Mouse (Mus musculus): ENCODE results near the gene Ccpg1.

The Ccpg1 gene

DNA sequence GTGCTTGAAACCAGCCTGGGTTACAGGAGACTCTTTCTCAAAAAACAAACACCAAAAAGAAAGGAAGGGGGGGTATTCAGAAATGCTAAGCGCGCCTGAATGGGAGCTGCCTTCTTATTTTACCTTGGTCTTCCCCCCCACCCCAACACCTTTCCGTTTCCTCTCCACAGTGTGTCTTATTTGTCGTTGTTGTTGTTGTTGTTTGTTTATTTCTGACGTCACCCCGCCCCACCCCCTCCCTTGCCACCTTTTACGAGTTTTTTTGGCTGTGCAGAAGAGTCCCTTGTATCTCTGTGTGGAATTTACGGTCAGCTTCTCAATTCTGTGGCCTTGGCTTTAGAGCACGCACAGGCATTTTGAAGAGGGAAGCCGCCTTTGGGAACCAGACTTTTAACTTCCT is 60.5 kb downstream of the Ccpg1 start:
- no peak for DNase-seq (ENCODE audit: low spot score)

DNA sequence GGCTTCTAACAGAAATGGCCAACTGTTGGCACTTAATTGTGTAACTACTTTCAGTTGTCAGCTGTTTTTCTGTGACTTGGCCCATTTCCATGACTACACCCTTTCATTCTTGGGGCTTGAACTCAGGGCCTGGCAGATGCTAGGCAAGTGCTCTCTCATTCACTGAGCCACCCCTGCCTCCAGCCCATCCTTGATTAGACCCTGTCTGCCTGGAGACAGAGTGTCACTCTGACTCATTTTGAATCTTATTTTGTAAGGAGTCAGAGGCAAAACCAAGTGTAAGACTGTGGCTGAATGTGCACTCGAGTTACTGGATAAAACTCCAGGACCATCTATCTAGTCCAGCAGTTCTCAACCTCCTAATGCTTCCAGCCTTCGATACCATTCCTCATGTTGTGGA is 62.7 kb downstream of the Ccpg1 start:
- no peak for DNase-seq (ENCODE audit: low spot score)

DNA sequence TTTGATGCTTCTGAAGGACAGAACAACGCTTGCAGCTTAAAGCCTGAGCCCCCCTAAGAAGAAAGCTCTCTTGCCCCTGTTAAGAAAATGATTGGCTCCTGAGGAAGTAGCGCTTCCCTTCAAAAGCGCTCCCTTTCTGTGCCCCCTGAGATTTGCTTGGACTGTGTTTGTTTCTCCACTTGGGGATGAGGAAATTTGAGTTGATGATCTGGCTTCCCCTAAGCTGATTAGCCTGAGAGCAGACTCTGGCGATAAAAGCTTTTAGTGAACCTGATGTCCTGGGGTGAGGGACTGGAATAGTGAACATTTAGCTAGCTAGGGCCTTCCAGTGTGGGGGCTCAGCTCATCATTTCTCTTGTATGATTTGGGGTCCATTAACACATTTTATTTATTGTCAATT is 63.7 kb downstream of the Ccpg1 start:
- DNase-seq (ENCODE audit: low spot score) = no peak

DNA sequence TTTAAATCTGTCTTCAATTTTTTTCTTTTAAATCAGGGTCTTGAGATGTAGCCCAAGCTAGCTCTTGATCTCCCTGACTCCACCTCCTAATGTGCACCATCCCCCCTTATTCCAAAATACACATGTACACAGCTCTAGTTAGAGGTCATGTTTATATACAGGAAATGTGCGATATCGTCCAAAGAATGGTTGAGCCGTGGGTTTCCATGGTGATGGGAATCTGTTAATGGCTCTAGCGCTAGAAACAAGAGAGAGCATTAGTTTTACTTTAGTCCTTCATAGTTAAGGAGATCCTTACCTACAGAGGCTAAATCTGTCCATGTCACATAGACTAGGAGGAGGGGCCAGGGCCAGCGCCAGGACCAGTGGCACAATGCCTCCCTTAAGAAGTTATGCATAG is 64.6 kb downstream of the Ccpg1 start:
- no peak for DNase-seq (ENCODE audit: low spot score)

DNA sequence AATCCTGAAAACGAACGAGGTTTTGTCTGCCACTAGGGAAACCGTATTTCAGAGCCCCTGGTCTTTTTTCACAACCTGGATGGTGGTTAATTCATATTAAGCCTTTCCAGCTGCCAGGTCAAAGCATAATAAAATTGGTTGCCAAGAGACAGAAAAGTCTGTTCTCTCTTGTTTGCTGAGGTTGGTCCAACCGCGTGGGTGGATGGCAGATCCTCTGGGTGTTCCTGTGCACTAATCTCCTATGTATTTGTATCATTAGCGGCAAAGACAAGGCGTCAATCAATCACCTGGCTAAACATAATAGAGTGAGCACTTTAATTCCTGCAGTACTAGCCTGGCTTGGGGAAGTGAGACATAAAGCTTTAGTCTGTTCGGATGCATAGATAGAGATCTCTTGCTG is 65.4 kb downstream of the Ccpg1 start:
- no peak for DNase-seq (ENCODE audit: low spot score)

DNA sequence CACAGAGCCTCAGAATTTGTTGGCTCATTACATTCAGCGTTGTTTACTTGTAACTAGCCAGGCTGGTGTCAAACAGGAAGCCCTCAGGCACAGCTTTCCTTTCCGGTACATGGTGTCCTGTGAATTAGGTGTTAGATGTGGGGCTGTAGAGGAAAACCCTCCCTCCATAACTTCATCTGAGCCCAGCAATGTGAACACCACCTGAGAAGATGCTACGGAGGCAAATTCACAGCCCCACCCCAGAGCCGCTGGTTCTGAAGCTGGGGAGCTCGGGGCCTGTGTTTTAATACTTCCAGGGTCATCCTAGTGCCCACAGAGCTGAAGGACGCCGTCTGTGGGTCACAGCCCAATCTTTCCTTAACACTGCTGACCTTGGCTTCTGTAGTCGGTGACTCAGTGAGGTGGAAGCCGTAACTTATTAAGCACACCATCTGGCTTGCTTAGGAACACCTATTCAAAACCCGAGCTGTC is 70.2 kb downstream of the Ccpg1 start:
- no peak for DNase-seq (ENCODE audit: low spot score)

DNA sequence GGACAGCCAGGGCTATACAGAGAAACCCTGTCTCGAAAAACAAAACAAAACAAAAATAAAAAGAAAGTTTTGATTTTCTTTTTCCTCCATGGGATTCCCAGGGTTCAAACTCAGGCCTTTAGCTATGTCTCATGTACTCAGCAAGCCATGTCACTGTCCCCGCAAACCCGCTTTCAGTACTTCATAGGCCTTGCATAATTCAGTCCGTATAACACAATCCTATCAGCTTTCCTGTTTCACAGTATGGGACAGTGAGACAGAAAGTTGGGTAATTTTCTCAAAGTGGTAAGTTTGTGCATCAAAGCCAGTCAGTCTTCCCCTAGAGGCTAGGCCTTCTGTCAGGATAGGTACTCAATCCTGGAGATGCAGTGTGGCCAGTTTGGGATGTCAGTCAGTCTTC is 74.0 kb downstream of the Ccpg1 start:
- no peak for DNase-seq (ENCODE audit: low spot score)

DNA sequence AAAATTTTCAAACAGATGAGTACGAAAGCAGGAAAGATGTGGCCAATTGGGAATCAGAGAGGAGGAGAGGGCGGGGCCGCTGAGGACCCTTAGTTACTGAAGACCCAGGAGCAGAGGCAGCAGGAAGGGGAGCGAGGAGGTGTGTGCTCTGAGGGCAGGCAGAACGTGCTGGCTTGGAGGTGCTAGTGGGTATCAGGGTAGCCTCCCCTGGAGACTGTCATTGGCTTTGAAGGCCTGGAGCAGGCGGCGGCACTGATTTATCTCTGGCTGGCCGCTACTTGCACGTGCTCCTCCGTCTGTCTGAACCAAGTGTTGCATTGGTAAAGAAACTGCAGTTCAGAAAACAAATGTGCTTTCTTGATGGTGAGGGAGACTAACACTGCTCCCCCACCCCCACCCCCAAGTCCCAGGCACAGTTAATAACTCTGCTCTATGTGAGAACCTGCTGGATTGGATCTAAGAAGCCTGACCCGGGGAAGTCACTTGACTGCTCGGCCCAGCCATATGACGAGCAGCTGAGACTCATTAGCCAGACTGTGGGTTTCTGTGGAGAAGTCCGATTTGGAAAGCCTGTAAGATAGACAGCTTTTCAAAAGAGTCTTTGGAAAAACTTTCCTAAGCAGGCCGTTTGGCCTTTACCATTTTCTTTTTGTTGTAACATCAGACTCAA is 78.5 kb downstream of the Ccpg1 start:
- DNase-seq (ENCODE audit: low spot score) = no peak
